Mouse (Mus musculus) cerebellum, postnatal 36 days (tissue): ENCODE data around the gene Fam71e2.

Experiments
- DNase-seq, 2 experiments: peaks; one replicate each; pipeline ENCODE4 v3.0.0; 2021 to 2022; ENCODE audit warnings: mixed read lengths in 2 of 2

Fam71e2 gene

GRCm38 (mm10) chr7:4739041-4739543 lies 32.0 kb downstream of the Fam71e2 start:
- no peak for DNase-seq

DNA sequence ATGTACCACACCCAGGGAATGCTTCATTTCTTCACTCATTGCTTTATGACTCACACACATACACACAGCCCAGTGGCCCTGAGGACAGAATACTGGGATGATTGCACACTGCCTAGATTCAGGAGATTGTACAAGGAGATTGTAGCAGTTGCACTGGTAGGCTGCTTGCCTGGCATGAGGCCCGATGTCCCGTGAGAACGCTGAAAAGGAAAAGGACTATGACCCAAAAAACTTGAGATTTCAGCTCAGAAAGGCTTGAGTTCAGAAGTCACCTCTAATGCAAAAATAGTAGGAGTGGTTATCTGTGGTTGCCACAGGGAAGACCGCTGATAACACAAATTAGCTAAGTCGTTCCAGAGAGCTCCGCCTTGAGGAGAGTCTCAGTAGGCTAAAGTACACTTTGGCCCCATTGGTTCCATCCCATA lies 38.1 kb downstream of the Fam71e2 start:
- no peak for DNase-seq

GRCm38 (mm10) chr7:4731090-4731489 lies 40.0 kb downstream of the Fam71e2 start:
- DNase-seq: no peak

DNA sequence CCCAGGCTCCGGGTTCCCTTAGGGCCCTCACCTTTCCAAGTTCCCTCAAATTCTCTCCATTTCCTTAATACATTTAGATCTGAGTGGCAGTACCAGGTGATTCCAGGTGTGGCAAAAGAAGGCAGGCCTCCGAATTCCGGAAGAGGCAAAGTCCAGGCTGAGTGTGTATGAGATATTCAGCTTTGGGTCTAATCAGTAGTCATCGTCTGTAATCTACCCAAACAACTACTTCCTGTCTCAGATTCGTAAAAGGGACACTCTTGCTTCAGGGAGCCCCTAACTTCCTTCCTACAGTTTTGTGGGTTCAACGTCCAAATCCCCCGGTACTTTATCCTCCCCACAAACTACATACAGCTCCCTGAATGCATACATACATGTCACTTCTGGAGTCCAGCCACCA lies 45.9 kb downstream of the Fam71e2 start, which contains the start of gene Tmem150b:
Tmem150b (minus strand) TSS at position 81 of the 400 bp plus-strand sequence.
- DNase-seq: no peak

- DNase-seq: no peak
These were observed 46.7 kb downstream of the Fam71e2 start for GRCm38 (mm10) chr7:4724359-4724758.

DNA sequence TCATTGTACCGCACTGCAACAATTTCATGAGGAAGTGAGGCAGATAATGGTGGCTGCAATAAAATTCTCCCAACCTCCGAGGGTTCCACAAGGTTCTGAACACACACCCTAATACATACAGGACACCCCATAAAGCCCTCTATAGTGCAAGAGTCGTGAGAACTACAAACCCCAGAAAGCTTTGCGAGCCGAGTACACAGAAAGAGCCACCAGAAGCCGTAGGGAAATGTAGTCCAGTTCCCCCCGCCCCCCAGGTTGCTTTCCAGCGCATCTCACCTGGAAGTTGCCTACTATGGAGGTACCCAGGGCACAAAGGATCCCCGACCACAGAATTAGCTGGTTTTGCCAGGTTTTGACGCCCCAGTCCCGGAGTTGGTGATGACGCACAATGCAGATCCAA lies 47.6 kb downstream of the Fam71e2 start:
- peak; percentile 44 to 48 for DNase-seq

GRCm38 (mm10) chr7:4719276-4719675 lies 51.8 kb downstream of the Fam71e2 start:
- no peak for DNase-seq

- no peak for DNase-seq
These were observed 54.1 kb downstream of the Fam71e2 start for GRCm38 (mm10) chr7:4716955-4717354.

GRCm38 (mm10) chr7:4712594-4712993 lies 58.5 kb downstream of the Fam71e2 start:
- DNase-seq: no peak

DNA sequence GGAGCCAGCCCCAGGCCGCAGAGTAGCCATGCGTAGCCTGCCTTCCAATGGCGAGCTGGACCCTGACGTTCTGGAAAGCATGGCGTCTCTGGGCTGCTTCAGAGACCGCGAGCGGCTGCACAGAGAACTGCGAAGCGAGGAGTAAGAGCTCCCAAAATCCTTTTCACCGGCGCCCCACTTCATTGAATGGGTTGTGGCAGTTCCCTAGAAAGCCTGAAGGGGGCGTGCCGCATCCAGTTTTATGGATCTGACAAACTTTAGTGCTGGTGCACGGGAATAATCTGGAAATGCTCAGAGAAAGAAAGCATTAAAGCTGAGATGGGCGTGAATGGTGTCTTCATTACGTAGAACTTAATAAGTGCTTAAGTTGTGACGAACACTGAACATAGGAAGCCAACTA lies 66.0 kb downstream of the Fam71e2 start:
- peak; percentile 47 to 59 for DNase-seq
